26 mouse cellular contexts compared by ENCODE assay signal in genomic region chr10:75490731-75491130, GRCm38 (mm10).
"Had no signal": no experiment of that assay in that cellular context is flagged by ENCODE, and none has a peak within 500 bp of the region (broad histone marks: within the 10 kb centered on the region; RNA-seq: fewer than 3 reads in every experiment).

No protein-coding gene starts in this region.

- H3K9ac ChIP-seq: heart, embryonic 12.5 days; hindbrain, embryonic 12.5 days; hindbrain, embryonic 14.5 days; intestine, embryonic 15.5 days; kidney, embryonic 15.5 days; limb, embryonic 12.5 days; liver, embryonic 12.5 days had no signal

- H3K27ac ChIP-seq: gastrocnemius, adult 2 months; heart, embryonic 10.5 days; hindbrain, embryonic 10.5 days; hindbrain, embryonic 12.5 days; hindbrain, embryonic 14.5 days; intestine, embryonic 15.5 days; kidney, embryonic 15.5 days; kidney, postnatal 0 days; limb, embryonic 10.5 days; limb, embryonic 12.5 days; liver, embryonic 12.5 days had no signal

- H3K36me3 ChIP-seq: heart, embryonic 10.5 days; heart, embryonic 12.5 days; hindbrain, embryonic 10.5 days; hindbrain, embryonic 12.5 days; intestine, embryonic 15.5 days; kidney, embryonic 15.5 days; limb, embryonic 10.5 days; limb, embryonic 12.5 days; liver, embryonic 12.5 days had no signal

- H3K4me1 ChIP-seq: hindbrain, embryonic 10.5 days; hindbrain, embryonic 12.5 days; intestine, embryonic 15.5 days; limb, embryonic 10.5 days; limb, embryonic 12.5 days had no signal

- H3K4me3 ChIP-seq: gastrocnemius, adult 2 months; heart, embryonic 10.5 days; heart, embryonic 12.5 days; hindbrain, embryonic 10.5 days; hindbrain, embryonic 12.5 days; intestine, embryonic 15.5 days; kidney, embryonic 15.5 days; limb, embryonic 10.5 days; limb, embryonic 12.5 days; liver, embryonic 12.5 days had no signal

- DNase-seq: gastrocnemius, adult 2 months; gastrocnemius, postnatal 10 days; gastrocnemius, postnatal 36 days; heart, adult 18-20 months; heart, postnatal 10 days; heart, postnatal 4 days; kidney, adult 2 months; kidney, adult 9 months; kidney, postnatal 14 days; kidney, postnatal 36 days; layer of hippocampus, adult 9-11 months; layer of hippocampus, postnatal 36 days had no signal

- H3K4me2 ChIP-seq: heart, embryonic 12.5 days; hindbrain, embryonic 12.5 days; hindbrain, embryonic 14.5 days; intestine, embryonic 15.5 days; kidney, embryonic 15.5 days; limb, embryonic 12.5 days; liver, embryonic 12.5 days had no signal

- H3K9me3 ChIP-seq: heart, embryonic 10.5 days; heart, embryonic 12.5 days; hindbrain, embryonic 10.5 days; hindbrain, embryonic 12.5 days; intestine, embryonic 15.5 days; kidney, embryonic 15.5 days; limb, embryonic 10.5 days; limb, embryonic 12.5 days; liver, embryonic 12.5 days had no signal

- ATAC-seq: hindbrain, embryonic 16.5 days; inflammation-experienced regulatory T-cells, adult 6 months; intestine, embryonic 15.5 days; intestine, postnatal 0 days; liver, embryonic 12.5 days had no signal

- H3K27me3 ChIP-seq: heart, embryonic 12.5 days; hindbrain, embryonic 12.5 days; intestine, embryonic 15.5 days; kidney, embryonic 15.5 days; limb, embryonic 12.5 days; liver, embryonic 12.5 days had no signal
